Mouse (Mus musculus) brain, embryonic 14.5 days (tissue): ENCODE results near the gene Brd2.

Experiments used
- CTCF ChIP-seq: fragments of 200-500 bp; IDR thresholded peaks from 2 replicates; pipeline ENCODE4 v1.5.1; 2012; ENCODE audit warnings: inconsistent platforms, mild to moderate bottlenecking, moderate library complexity, borderline replicate concordance; ENCODE audit not compliant: insufficient read depth, insufficient read length; ENCODE audit errors: extremely low read depth
- POLR2A ChIP-seq: fragments of 200-500 bp; IDR thresholded peaks from 2 replicates; pipeline ENCODE4 v1.6.1; 2012; ENCODE audit warnings: mild to moderate bottlenecking, inconsistent platforms, borderline replicate concordance; ENCODE audit not compliant: poor library complexity, insufficient read depth, insufficient read length, severe bottlenecking; ENCODE audit errors: extremely low read depth

DNA sequence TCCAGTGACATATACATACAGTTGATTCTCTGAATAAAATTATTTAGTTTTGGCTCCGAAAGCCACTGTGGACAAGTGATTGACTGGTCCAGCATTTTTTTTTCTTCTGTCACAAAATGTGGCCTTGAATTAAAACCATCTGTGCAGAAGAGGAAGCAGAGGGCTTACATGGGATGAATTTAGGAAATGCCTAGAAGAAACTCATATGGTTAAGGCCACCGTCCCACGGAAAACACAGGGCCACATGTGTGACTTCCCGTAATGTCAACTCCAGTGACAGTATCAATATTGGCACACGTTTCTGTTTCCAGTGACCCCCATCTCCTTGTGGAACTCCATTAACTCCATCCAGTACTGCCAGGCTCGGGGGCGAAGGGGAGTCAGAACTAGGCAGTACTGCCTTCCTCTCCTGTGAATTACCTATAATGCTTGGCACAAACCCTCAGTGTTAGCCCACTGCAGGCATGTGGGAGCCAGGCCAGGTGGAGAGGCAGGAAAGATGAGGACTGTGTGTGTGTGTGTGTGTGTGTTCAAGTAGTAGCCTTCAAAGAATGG, 20.1 kb upstream of the Brd2 start:
- TF ChIP-seq CTCF, result no peak
- no peak for TF ChIP-seq POLR2A
